Mouse (Mus musculus) CH12.LX (cell line): ENCODE data around the gene Tas2r135. TPM values are rescaled to one million over a fixed set of nuclear protein-coding genes. Genes with fewer than 3 reads are reported as not detected.

Source experiments
- DNase-seq: peaks from one replicate; pipeline ENCODE4 v3.0.0-alpha.2; 2013; ENCODE audit errors: extremely low read depth
- H3K27ac ChIP-seq: 2 replicates; pipeline ENCODE4 v1.5.1; 2012; ENCODE audit warnings: low read depth, mild to moderate bottlenecking, control low read depth, moderate library complexity; ENCODE audit not compliant: insufficient read depth
- H3K27me3 ChIP-seq: replicated peaks from 2 replicates; pipeline ENCODE3; 2012; ENCODE audit warnings: inconsistent platforms
- H3K36me3 ChIP-seq, 2 experiments: replicated peaks in 1 of 2; 2 replicates each; pipeline versions ENCODE3 to v1.6.1; 2012; ENCODE audit warnings: inconsistent platforms in 1 of 2, low read length in 1 of 2, mild to moderate bottlenecking in 1 of 2, mixed read lengths in 1 of 2, moderate library complexity in 1 of 2; ENCODE audit not compliant: control insufficient read depth in 1 of 2, insufficient read depth in 1 of 2
- H3K4me1 ChIP-seq, 2 experiments: 2 replicates each; pipeline ENCODE4 v1.6.1; 2012; ENCODE audit warnings: inconsistent platforms in 1 of 2, moderate library complexity in 1 of 2; ENCODE audit not compliant: insufficient read depth in 2 of 2, control insufficient read depth in 1 of 2
- H3K4me2 ChIP-seq: 2 replicates; pipeline ENCODE4 v1.6.1; 2012; ENCODE audit warnings: low read depth, mild to moderate bottlenecking, control low read depth; ENCODE audit not compliant: poor library complexity, insufficient read depth, severe bottlenecking
- H3K4me3 ChIP-seq, 3 experiments: fragments of 150-350 bp in 1 of 3; sonication (generic) in 1 of 3; replicated peaks in 1 of 3; 2 replicates each; pipeline versions ENCODE3 to v1.5.1; 2011 to 2012; ENCODE audit warnings: low read depth in 2 of 3, low read length in 2 of 3, mild to moderate bottlenecking in 2 of 3, moderate library complexity in 2 of 3, control low read depth in 1 of 3, improper control_type of control experiment in 1 of 3, inconsistent platforms in 1 of 3, mixed read lengths in 1 of 3; ENCODE audit not compliant: poor library complexity in 1 of 3
- H3K79me2 ChIP-seq: replicated peaks from 2 replicates; pipeline ENCODE4 v1.6.1; 2012; ENCODE audit warnings: mild to moderate bottlenecking, moderate library complexity; ENCODE audit not compliant: control insufficient read depth, poor library complexity, insufficient read depth, severe bottlenecking; ENCODE audit errors: extremely low read depth
- H3K9ac ChIP-seq: 2 replicates; pipeline ENCODE4 v1.6.1; 2012; ENCODE audit warnings: low read depth, mild to moderate bottlenecking, control low read depth, moderate library complexity; ENCODE audit not compliant: insufficient read depth
- H3K9me3 ChIP-seq: replicated peaks from 2 replicates; pipeline ENCODE3; 2012; ENCODE audit warnings: low read length, inconsistent platforms, mixed read lengths
- ELF1 ChIP-seq: IDR thresholded peaks from 2 replicates; pipeline ENCODE4 v1.6.1; 2014; ENCODE audit warnings: low read depth, mild to moderate bottlenecking, inconsistent platforms, low read length, improper control_type of control experiment
- ETS1 ChIP-seq: conservative IDR thresholded peaks from 2 replicates; pipeline ENCODE4 v1.6.1; 2012; ENCODE audit warnings: low read depth, mild to moderate bottlenecking, inconsistent platforms, low read length, improper control_type of control experiment, moderate library complexity
- IRF4 ChIP-seq: IDR thresholded peaks from 2 replicates; pipeline ENCODE4 v1.6.1; 2014; ENCODE audit warnings: low read depth, mild to moderate bottlenecking, inconsistent platforms, low read length, improper control_type of control experiment
- JUN ChIP-seq: IDR thresholded peaks from 2 replicates; pipeline ENCODE4 v1.6.1; 2011; ENCODE audit warnings: low read depth, mild to moderate bottlenecking, low read length, improper control_type of control experiment, moderate library complexity; ENCODE audit not compliant: insufficient read depth
- MAFK ChIP-seq: IDR thresholded peaks from 2 replicates; pipeline ENCODE4 v1.6.1; 2011; ENCODE audit warnings: low read length, improper control_type of control experiment; ENCODE audit not compliant: insufficient replicate concordance
- MYC ChIP-seq: IDR thresholded peaks from 2 replicates; pipeline ENCODE4 v1.6.1; 2011; ENCODE audit warnings: low read depth, mild to moderate bottlenecking, improper control_type of control experiment, low read length
- POLR2AphosphoS2 ChIP-seq: IDR thresholded peaks from 2 replicates; pipeline ENCODE4 v1.6.1; 2011; ENCODE audit warnings: low read depth, low read length, improper control_type of control experiment
- RAD21 ChIP-seq: IDR thresholded peaks from 2 replicates; pipeline ENCODE4 v1.6.1; 2011; ENCODE audit warnings: low read depth, mild to moderate bottlenecking, low read length, improper control_type of control experiment, moderate library complexity
- RCOR1 ChIP-seq: conservative IDR thresholded peaks from 2 replicates; pipeline ENCODE4 v1.6.1; 2012; ENCODE audit warnings: low read depth, mild to moderate bottlenecking, inconsistent platforms, low read length, improper control_type of control experiment
- SMC3 ChIP-seq: IDR thresholded peaks from 2 replicates; pipeline ENCODE4 v1.6.1; 2011; ENCODE audit warnings: low read depth, low read length, improper control_type of control experiment
- TCF12 ChIP-seq: IDR thresholded peaks from 2 replicates; pipeline ENCODE4 v1.6.1; 2014; ENCODE audit warnings: low read depth, mild to moderate bottlenecking, inconsistent platforms, low read length, improper control_type of control experiment
- UBTF ChIP-seq: IDR thresholded peaks from 2 replicates; pipeline ENCODE4 v1.6.1; 2012; ENCODE audit warnings: low read depth, mild to moderate bottlenecking, inconsistent platforms, low read length, improper control_type of control experiment, moderate library complexity
- USF1 ChIP-seq: IDR thresholded peaks from 2 replicates; pipeline ENCODE4 v1.6.1; 2014; ENCODE audit warnings: low read depth, mild to moderate bottlenecking, inconsistent platforms, low read length, improper control_type of control experiment
- USF2 ChIP-seq: conservative IDR thresholded peaks from 2 replicates; pipeline ENCODE4 v1.6.1; 2011; ENCODE audit warnings: low read depth, low read length, improper control_type of control experiment
- dilution Hi-C: fragments of 300-500 bp; cut with MboI; formaldehyde crosslinking; loops from 2 replicates; pipeline ENCODE4 v1.14.3; 2020; ENCODE audit warnings: low sequenced_read_pairs; ENCODE audit not compliant: extremely low pct_unique_long_range_greater_than_20kb, extremely low pct_ligation_motif_present
- in situ Hi-C: fragments of 300-500 bp; cut with MboI; formaldehyde crosslinking; loops from 3 replicates; pipeline ENCODE4 v1.14.3; 2019; ENCODE audit warnings: low sequenced_read_pairs, low pct_ligation_motif_present, low pct_unique_long_range_greater_than_20kb, mixed read lengths
- polyA plus RNA-seq: library from polyadenylated mRNA; unstranded; fragments of >175 nt; gene quantifications from 2 replicates; pipeline ENCODE4 v1.2.1, GENCODE M21; 2012; ENCODE audit warnings: low read depth; ENCODE audit not compliant: insufficient read length
- total RNA-seq, 2 experiments: library from RNA; depleted of rRNA; stranded (reverse); fragments of 300-350 nt in 1 of 2; fragments of >200 nt in 1 of 2; gene quantifications; 2 replicates each; pipeline ENCODE4 v1.2.3; 2012 to 2014

Gene Tas2r135
- total and polyA plus RNA-seq, 3 experiments = not detected

DNA sequence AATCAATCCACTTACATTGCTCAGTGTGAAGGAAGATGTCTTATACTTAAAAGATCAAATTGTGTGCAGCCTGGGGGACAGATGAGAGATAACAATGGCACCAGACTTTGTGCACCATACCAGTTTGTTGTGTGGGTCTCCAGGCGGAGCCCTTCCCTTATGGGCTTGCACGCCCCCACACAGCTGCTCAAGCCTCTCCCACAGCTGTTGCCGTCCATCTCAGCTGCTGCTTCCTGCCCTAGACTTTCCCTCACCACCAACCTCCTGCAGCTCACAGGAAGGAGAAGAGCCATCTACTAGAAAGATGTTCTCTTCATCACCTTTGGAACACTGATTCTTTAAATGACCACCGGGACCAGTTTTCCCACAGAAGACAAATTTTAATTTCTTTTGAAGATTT lies 19.6 kb upstream of the Tas2r135 start:
- H3K9me3 ChIP-seq = no peaks in the 10 kb centered on the region
- no peaks in the 10 kb centered on the region for H3K79me2 ChIP-seq
- no peak for DNase-seq
- H3K9ac ChIP-seq = no peak overlapping the region
- H3K4me2 ChIP-seq = no peak overlapping the region
- H3K27ac ChIP-seq = no peak overlapping the region
- H3K4me1 ChIP-seq = no peaks in the 10 kb centered on the region
- H3K4me3 ChIP-seq = no peak overlapping the region
- dilution Hi-C loops (no loop called here), in situ Hi-C loops (no loop called here)
- no peak for TF ChIP-seq SMC3
- no peak for TF ChIP-seq ELF1
- no peak for TF ChIP-seq MAFK
- no peak for TF ChIP-seq USF2
- no peak for TF ChIP-seq UBTF
- no peak for TF ChIP-seq ETS1
- no peak for TF ChIP-seq POLR2AphosphoS2
- no peak for TF ChIP-seq RAD21
- no peak for TF ChIP-seq MYC
- TF ChIP-seq IRF4 = no peak
- no peak for TF ChIP-seq USF1
- no peak for TF ChIP-seq TCF12
- H3K36me3 ChIP-seq = no peaks in the 10 kb centered on the region
- H3K27me3 ChIP-seq = no peaks in the 10 kb centered on the region

- H3K36me3 ChIP-seq = no peaks in the 10 kb centered on the region
- no peak for TF ChIP-seq USF2
- no peak for TF ChIP-seq RCOR1
- no peak for TF ChIP-seq JUN
- TF ChIP-seq, all 38 proteins: peak for 0
- Histone ChIP-seq H3K27ac (no peak overlapping the region), H3K4me3 (no peak overlapping the region), H3K4me2 (no peak overlapping the region), H3K4me1 (peaks cover 5 to 18% of the 10 kb centered on the region in 2 experiments), H3K79me2 (no peaks in the 10 kb centered on the region), H3K27me3 (no peaks in the 10 kb centered on the region), H3K9ac (no peak overlapping the region), H3K9me3 (no peaks in the 10 kb centered on the region)
- in situ Hi-C loops (no loop called here), dilution Hi-C loops (no loop called here)
- no peak for DNase-seq
Observed at GRCm38 (mm10) chr6:42391796-42392330, 13.4 kb upstream of the Tas2r135 start.
